Mouse (Mus musculus) midbrain, embryonic 15.5 days (tissue): Measurements from ENCODE around the gene Cwf19l1. TPM values are rescaled to one million over a fixed set of nuclear protein-coding genes. Genes with fewer than 3 reads are reported as not detected.

ENCODE experiments used
- ATAC-seq: fragments of 200-750 bp; cut with Nextera tagmentation; replicated peaks from 2 replicates; pipeline ENCODE4 v1.8.0; 2017; ENCODE audit warnings: moderate TSS enrichment
- H3K27ac ChIP-seq: fragments of 300-500 bp; sonication (generic); 2 replicates; pipeline ENCODE4 v1.5.1; 2015; ENCODE audit warnings: mild to moderate bottlenecking, inconsistent platforms
- H3K27me3 ChIP-seq: fragments of 300-500 bp; sonication (generic); replicated peaks from 2 replicates; pipeline ENCODE4 v1.6.1; 2015; ENCODE audit warnings: inconsistent platforms
- H3K36me3 ChIP-seq: fragments of 300-500 bp; sonication (generic); replicated peaks from 2 replicates; pipeline ENCODE4 v1.6.1; 2015; ENCODE audit warnings: inconsistent platforms
- H3K4me1 ChIP-seq: fragments of 300-500 bp; sonication (generic); 2 replicates; pipeline ENCODE4 v1.6.1; 2015; ENCODE audit warnings: inconsistent platforms
- H3K4me2 ChIP-seq: fragments of 300-500 bp; sonication (generic); 2 replicates; pipeline ENCODE4 v1.6.1; 2015; ENCODE audit warnings: inconsistent platforms, mild to moderate bottlenecking, moderate library complexity
- H3K4me3 ChIP-seq: fragments of 300-500 bp; sonication (generic); 2 replicates; pipeline ENCODE4 v1.5.1; 2015; ENCODE audit warnings: mild to moderate bottlenecking, inconsistent platforms
- H3K9ac ChIP-seq: fragments of 300-500 bp; sonication (generic); 2 replicates; pipeline ENCODE4 v1.6.1; 2015; ENCODE audit warnings: mild to moderate bottlenecking, inconsistent platforms
- H3K9me3 ChIP-seq: fragments of 300-500 bp; sonication (generic); 2 replicates; pipeline ENCODE4 v1.6.1; 2016; ENCODE audit warnings: inconsistent platforms
- WGBS: fragments of 180-500 bp; shearing (Covaris S2); methylation state at CpG from one replicate; pipeline ENCODE4 v1.1.7; 2015; ENCODE audit warnings: mixed read lengths; 5-methylcytosine and 5-hydroxymethylcytosine counted together
- polyA plus RNA-seq: library from polyadenylated mRNA; unstranded; fragments of >200 nt; fragmentation: Nextera tagmentation; extraction: Ambion mirVana; gene quantifications from 2 replicates; pipeline ENCODE4 v1.2.1, GENCODE M21; 2015

Gene Cwf19l1
- polyA plus RNA-seq, 1 experiment from 2014 or later, result 37.4 TPM

DNA sequence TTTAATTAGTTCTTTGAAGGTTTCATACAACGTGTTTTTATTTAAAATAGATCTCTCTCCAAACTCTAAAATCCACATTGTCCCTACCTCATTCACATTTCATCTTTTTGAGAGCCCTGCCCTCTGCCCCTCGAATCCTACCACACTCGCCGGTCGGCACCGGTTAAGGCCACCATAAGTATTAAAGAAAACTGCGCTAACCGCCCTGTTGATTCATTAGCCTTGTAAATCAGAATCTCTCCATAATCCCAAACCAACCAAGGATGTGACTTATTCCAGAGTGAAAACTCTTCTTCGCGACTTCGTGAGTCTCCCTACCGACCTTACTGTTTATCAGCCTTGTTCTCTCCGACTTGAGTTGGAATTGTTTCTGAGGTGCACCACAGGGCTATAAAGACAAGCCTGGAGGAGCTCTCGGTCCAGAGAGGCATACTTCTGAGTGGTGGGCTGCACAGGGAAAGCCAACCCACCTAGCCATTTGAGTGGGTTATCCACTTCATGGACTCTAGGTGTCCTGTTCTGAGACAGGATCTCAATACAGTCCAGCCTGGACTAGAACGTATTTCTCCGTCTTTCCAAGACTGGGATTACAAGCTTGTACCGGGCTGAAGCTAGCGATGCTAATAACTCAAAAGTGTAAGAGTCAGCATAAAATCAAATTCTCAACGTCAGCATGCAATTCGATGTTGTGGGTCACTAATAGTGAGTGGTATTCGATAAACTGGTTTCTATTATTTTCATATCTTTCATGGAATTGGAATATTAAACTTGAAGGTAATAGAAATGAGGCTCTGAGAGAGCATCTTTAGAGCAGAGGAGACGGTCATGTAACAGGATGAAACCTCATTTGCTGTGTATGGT is 27.8 kb downstream of the Cwf19l1 start:
- Histone ChIP-seq H3K9ac (peak overlapping the region; percentile 98), H3K27ac (peak overlapping the region; percentile 80), H3K4me1 (peaks cover 27% of the 10 kb centered on the region), H3K27me3 (no peaks in the 10 kb centered on the region), H3K4me3 (peak overlapping the region; percentile 89), H3K9me3 (no peaks in the 10 kb centered on the region), H3K4me2 (peak overlapping the region; percentile 65), H3K36me3 (peaks cover 19% of the 10 kb centered on the region)
- peak; percentile 26; the same call in 1 of the 2 replicates for ATAC-seq
- 29% methylated on average over 22 of the region's 22 CpGs for WGBS

DNA sequence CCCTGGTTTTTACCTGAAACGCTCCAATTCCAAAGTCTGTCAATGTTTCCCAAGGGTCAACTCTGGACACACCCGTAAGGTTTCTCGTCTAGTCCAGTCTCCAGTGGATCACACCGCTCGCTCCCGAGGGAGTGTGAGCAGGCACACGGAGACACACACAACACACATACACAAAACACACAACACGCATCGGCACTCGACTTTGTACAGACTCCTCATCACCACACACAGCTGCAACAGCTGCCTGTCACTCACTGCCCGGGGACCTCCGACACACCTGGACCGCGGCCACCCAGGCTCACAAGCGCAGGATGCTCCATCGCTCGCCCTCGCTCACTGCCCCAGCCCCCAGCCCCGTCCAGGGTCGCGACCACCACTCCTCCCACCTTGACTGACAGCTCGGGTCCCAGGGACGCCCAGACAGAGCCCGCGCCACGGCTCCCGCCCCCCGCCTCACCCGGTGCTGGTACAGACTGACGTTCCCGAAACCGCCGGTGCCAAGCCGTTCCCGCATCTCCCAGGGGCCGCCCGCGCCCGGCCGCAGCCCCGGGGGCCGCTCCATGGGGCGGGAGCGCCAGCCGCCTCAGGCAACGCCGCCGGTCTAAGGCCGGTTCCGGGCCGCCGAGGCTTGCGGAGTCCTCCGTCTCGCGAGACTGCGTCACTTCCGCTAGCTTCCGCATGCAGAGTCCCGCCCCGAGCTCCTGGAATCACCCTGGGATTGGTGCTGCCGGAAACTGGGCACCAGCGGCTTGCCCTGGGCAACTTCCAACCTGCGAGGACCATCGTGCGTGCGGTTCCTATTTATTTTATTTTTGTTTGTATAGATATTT is 28.6 kb downstream of the Cwf19l1 start, which contains the start of gene Chuk:
Gene Chuk (minus strand): TSS at position 650 of the 830 bp plus-strand sequence.
- H3K9ac ChIP-seq, result peak within 1 kb of the TSS; percentile 98
- no peaks in the 10 kb centered on the region for H3K9me3 ChIP-seq
- H3K4me1 ChIP-seq, result peaks cover 27% of the 10 kb centered on the region
- peaks cover 13% of the 10 kb centered on the region for H3K36me3 ChIP-seq
- H3K27ac ChIP-seq, result peak within 1 kb of the TSS; percentile 80
- WGBS, result 1% methylated on average over 67 of the region's 67 CpGs
- peak; percentile 99 for ATAC-seq
- peak within 1 kb of the TSS; percentile 89 for H3K4me3 ChIP-seq
- peak within 1 kb of the TSS; percentile 65 for H3K4me2 ChIP-seq
- no peaks in the 10 kb centered on the region for H3K27me3 ChIP-seq

DNA sequence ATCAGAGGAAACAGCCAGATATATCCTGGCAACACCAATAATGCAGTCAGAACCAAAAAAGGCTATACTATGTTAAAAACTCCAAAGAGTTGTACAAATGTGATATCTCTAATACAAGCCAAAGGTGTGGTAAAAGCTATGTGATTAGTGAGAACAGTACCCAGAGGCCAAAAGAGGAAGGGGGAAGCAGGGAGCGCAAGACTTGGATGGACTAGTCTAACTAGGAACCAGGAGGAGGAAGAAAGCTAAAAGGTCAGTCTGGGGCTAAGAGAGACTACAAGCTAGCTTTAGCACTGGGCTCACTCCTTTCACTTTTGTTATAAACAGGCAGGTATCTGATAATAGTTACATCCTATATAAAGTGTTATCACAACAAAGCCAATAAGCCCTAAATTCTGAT is 31.3 kb downstream of the Cwf19l1 start:
- no peak for ATAC-seq
- Histone ChIP-seq H3K36me3 (no peaks in the 10 kb centered on the region), H3K9ac (no peak overlapping the region), H3K27ac (no peak overlapping the region), H3K4me3 (no peak overlapping the region), H3K27me3 (no peaks in the 10 kb centered on the region), H3K4me1 (peaks cover 27% of the 10 kb centered on the region), H3K4me2 (no peak overlapping the region), H3K9me3 (no peaks in the 10 kb centered on the region)
- 95% methylated on average over 1 of the region's 1 CpGs for WGBS

DNA sequence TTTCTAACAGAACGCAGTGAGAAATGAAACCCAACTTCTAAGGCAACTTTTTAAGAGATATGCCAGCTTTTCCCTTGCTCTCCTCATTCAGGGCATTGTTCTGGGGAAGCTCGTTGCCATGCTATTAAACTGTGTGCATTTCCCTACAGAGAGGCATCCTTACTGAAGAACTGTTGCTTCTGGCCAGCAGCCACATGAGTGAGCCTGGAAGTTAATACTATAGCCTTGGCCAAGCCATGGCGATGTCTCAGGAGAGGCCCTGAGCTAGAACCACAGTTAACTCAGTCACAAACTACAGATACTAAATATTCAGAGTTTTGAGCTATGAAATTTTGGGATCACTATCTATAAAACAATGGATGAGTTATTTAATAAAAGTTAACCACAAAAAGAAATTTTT is 32.7 kb downstream of the Cwf19l1 start:
- Histone ChIP-seq H3K27me3 (no peaks in the 10 kb centered on the region), H3K9ac (no peak overlapping the region), H3K4me2 (no peak overlapping the region), H3K9me3 (no peaks in the 10 kb centered on the region), H3K4me1 (peaks cover 23% of the 10 kb centered on the region), H3K36me3 (no peaks in the 10 kb centered on the region), H3K27ac (no peak overlapping the region), H3K4me3 (no peak overlapping the region)
- ATAC-seq, result no peak
- 89% methylated on average over 3 of the region's 3 CpGs for WGBS

DNA sequence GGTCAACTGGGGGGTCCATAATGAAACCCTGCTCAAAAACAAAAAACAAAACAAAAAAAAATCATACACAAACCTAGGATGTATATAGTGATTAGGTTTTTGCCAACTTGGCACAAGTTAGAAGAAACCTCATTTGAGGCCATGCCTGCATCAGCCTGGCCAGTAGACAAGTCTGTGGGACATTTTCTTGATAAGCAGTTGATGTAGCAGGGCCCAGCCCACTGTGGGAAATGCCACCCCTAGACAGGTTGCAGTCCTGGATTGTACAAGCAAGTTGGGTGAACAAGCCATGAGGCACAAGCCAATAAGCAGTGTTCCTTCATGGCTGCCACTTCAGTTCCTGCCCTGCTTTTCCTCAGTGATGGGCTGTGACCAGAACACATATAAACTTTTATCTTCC is 34.8 kb downstream of the Cwf19l1 start:
- Histone ChIP-seq H3K9ac (no peak overlapping the region), H3K27ac (no peak overlapping the region), H3K4me3 (no peak overlapping the region), H3K27me3 (no peaks in the 10 kb centered on the region), H3K4me2 (no peak overlapping the region), H3K36me3 (peaks cover 10% of the 10 kb centered on the region), H3K9me3 (no peaks in the 10 kb centered on the region), H3K4me1 (peaks cover 12% of the 10 kb centered on the region)
- no peak for ATAC-seq

DNA sequence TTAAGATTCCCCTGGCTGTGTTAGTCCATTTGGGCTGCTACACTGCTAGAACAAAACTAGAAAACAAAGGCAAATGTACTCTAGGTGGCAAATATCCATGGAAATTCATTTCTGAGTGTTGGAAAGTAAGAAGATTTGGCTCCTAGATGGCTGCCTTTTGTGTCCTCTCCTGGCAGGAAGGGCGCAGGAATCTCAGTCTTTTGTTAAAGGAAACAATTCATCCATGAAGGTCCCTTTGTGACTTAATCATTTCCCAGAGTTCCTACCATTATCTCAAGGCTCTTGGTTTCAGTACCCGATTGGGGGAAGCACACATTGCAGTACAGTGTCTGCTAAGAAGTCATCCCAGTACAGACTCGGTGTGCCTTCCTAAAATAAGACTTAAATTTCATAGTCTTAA is 49.4 kb downstream of the Cwf19l1 start:
- no peak overlapping the region for H3K9ac ChIP-seq
- no peak overlapping the region for H3K27ac ChIP-seq
- ATAC-seq, result no peak
- peaks cover 40% of the 10 kb centered on the region for H3K36me3 ChIP-seq
- no peak overlapping the region for H3K4me3 ChIP-seq
- no peak overlapping the region for H3K4me2 ChIP-seq
- no peaks in the 10 kb centered on the region for H3K9me3 ChIP-seq
- no peaks in the 10 kb centered on the region for H3K27me3 ChIP-seq
- WGBS, result 10% methylated on average over 3 of the region's 3 CpGs
- H3K4me1 ChIP-seq, result no peaks in the 10 kb centered on the region

DNA sequence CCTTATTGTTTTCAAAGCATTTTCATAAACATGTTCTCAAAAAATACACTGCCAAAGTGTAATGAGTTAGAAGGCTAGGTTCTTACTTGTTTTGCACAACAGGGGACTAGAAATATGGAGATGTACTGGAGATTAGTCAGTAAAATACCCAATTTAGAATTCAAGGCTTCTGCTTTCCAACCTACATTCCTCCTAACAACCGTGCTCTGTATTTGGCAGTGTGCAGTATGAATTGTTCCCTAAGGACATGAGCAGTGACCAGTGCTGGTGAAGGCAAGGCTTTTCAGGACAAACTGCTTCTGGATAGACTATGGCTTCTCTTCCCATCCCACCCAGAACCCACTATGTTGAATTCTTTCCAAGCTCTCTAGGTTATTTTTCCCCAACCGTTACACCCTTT is 54.8 kb downstream of the Cwf19l1 start:
- Histone ChIP-seq H3K36me3 (peaks cover 31% of the 10 kb centered on the region; the same call in 1 of the 2 replicates), H3K4me2 (no peak overlapping the region), H3K4me1 (no peaks in the 10 kb centered on the region), H3K4me3 (no peak overlapping the region), H3K9ac (no peak overlapping the region), H3K27ac (no peak overlapping the region), H3K27me3 (no peaks in the 10 kb centered on the region), H3K9me3 (no peaks in the 10 kb centered on the region)
- 85% methylated on average over 2 of the region's 2 CpGs for WGBS
- no peak for ATAC-seq

DNA sequence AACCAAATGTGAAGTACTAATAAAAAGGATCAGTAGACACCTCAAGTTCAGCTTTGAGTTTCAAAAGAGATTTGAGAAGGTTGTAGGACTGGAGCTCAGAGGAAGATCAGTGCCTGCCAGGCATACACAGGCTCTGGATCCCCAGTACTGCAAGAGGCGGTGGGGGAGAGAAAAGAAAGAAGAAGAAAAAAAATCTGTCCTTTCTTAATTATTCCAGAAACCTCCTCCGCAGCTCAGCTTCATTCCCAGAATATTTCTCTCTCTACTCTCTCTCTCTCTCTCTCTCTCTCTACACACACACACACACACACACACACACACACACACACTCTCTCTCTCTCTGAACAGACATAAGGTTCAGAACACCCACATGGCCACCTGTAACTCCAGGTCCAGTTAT is 55.7 kb downstream of the Cwf19l1 start:
- H3K27me3 ChIP-seq, result no peaks in the 10 kb centered on the region
- H3K4me2 ChIP-seq, result no peak overlapping the region
- H3K27ac ChIP-seq, result no peak overlapping the region
- no peaks in the 10 kb centered on the region for H3K9me3 ChIP-seq
- ATAC-seq, result no peak
- no peak overlapping the region for H3K9ac ChIP-seq
- H3K36me3 ChIP-seq, result peaks cover 30% of the 10 kb centered on the region; the same call in 1 of the 2 replicates
- WGBS, result 89% methylated on average over 2 of the region's 2 CpGs
- no peaks in the 10 kb centered on the region for H3K4me1 ChIP-seq
- no peak overlapping the region for H3K4me3 ChIP-seq

DNA sequence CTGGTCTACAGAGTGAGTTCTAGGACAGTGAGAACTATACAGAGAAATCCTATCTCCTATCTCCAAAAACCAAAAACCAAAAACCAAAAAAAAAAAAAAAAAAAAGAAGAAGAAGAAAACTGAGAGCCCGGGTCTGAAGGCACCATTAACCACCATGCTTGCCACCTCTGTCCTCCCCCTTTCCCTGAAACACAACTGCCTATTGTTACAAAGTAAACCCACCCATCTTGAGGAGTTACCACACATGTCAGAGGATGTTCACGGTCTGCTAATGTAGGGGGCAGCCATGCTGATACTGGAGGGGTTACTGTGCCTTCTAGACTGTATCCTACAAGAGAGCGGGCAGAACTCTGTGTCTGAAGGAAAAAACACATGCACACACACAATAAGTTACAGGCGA is 58.7 kb downstream of the Cwf19l1 start:
- peaks cover 20% of the 10 kb centered on the region; the same call in 1 of the 2 replicates for H3K36me3 ChIP-seq
- WGBS, result 92% methylated on average over 4 of the region's 4 CpGs
- H3K27ac ChIP-seq, result no peak overlapping the region
- H3K4me2 ChIP-seq, result no peak overlapping the region
- H3K27me3 ChIP-seq, result no peaks in the 10 kb centered on the region
- no peak overlapping the region for H3K4me3 ChIP-seq
- H3K9ac ChIP-seq, result no peak overlapping the region
- no peaks in the 10 kb centered on the region for H3K9me3 ChIP-seq
- no peaks in the 10 kb centered on the region for H3K4me1 ChIP-seq
- ATAC-seq, result no peak

DNA sequence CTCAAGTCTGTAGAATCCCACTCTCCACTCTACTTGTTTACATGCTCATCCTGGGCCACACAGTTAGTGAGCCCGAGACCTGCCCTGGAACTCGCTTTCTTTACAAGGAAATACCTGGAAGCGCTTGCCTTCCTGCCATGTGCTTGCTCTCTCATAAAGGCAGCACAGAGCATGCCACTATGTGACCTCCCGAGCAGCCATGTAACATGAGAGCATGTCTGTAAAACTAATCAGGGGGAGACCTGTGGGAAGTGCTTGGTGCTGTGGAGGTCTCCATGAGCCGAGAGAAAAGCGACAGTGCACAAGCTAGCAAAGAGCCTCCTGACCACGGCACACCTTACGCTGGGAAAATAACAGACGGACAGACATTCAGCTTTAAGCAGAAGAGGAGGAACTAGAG is 59.2 kb downstream of the Cwf19l1 start:
- Histone ChIP-seq H3K9ac (no peak overlapping the region), H3K27ac (no peak overlapping the region), H3K4me2 (no peak overlapping the region), H3K9me3 (no peaks in the 10 kb centered on the region), H3K4me3 (no peak overlapping the region), H3K36me3 (peaks cover 20% of the 10 kb centered on the region; the same call in 1 of the 2 replicates), H3K27me3 (no peaks in the 10 kb centered on the region), H3K4me1 (no peaks in the 10 kb centered on the region)
- 93% methylated on average over 9 of the region's 9 CpGs for WGBS
- ATAC-seq, result no peak

DNA sequence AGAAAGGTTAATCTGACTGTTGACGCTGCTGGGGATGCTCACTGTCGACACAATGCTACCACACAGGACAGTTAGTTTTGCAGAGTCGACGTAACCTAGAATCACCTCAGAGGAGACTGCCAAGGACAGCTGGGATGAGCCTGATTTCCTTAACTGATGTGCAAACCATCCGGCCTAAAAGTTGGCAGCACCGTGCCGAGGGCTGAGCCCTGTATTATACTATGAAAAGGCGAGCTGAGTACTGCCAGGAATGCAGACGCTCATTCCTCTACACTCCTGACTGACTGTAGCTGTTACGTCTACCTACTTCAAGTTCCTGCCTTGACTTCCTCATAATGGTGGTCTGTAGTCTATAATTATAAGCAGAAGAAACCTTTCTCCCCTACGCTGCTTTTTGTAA is 60.7 kb downstream of the Cwf19l1 start:
- ATAC-seq, result no peak

DNA sequence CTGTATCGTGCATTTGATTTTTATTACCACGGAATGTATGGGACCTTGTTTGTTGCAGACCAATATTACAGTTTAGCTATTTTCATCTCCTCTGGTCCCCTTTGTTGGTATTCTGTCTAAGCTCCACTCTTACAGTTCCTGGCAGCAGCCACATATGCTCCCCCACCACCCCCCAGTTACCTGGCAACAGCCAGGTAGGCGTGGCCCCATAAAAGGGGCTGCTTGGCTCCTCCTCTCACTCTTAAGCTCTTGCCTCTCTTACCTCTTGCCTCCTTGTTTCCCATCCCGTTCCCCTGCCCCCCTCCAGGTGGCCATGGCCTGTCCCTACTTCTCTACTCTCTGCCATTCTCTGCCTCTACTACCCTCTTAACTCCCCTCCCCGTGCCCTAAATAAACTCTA is 64.5 kb downstream of the Cwf19l1 start:
- H3K4me3 ChIP-seq, result no peak overlapping the region
- H3K9me3 ChIP-seq, result no peaks in the 10 kb centered on the region
- no peak overlapping the region for H3K9ac ChIP-seq
- no peak for ATAC-seq
- no peak overlapping the region for H3K4me2 ChIP-seq
- H3K36me3 ChIP-seq, result 0 out of 2 replicates have a peak, but pooled peaks cover 2% of the 10 kb centered on the region
- peaks cover 23% of the 10 kb centered on the region for H3K4me1 ChIP-seq
- 62% methylated on average over 5 of the region's 5 CpGs for WGBS
- no peak overlapping the region for H3K27ac ChIP-seq
- no peaks in the 10 kb centered on the region for H3K27me3 ChIP-seq

More for the DNA sequence above, 60.7 kb downstream of the Cwf19l1 start:
- Histone ChIP-seq H3K4me2 (no peak overlapping the region), H3K4me3 (no peak overlapping the region), H3K27ac (no peak overlapping the region), H3K36me3 (peaks cover 14% of the 10 kb centered on the region; the same call in 1 of the 2 replicates), H3K4me1 (peaks cover 5% of the 10 kb centered on the region; the same call in 1 of the 2 replicates), H3K9me3 (no peaks in the 10 kb centered on the region), H3K9ac (no peak overlapping the region), H3K27me3 (no peaks in the 10 kb centered on the region)
- 88% methylated on average over 11 of the region's 11 CpGs for WGBS
